Mouse (Mus musculus): ENCODE results near the gene Zdhhc12. TPM values are rescaled to one million over a fixed set of nuclear protein-coding genes. Genes with fewer than 3 reads are reported as not detected.

The Zdhhc12 gene
- polyA plus RNA-seq, 1 experiment: 17.4 TPM

- H3K4me1 ChIP-seq (ENCODE audit: control insufficient read depth, insufficient read depth, low read length): no peaks in the 10 kb centered on the region; the same call in 1 of the 2 replicates
- TF ChIP-seq CTCF (IDR thresholded peaks at IDR 0.05; ENCODE audit: control insufficient read depth, insufficient read depth, low read length) (no peak), POLR2A (IDR thresholded peaks at IDR 0.05; ENCODE audit: borderline replicate concordance, control insufficient read depth, low read depth, low read length) (no peak)
- no peak overlapping the region for H3K4me3 ChIP-seq (replicated peaks; ENCODE audit: control insufficient read depth, low read depth, low read length)
- H3K27ac ChIP-seq (ENCODE audit: control insufficient read depth, insufficient read depth, low read depth, low read length, poor library complexity): no peak overlapping the region
- 95% methylated on average over 12 of the region's 12 CpGs for WGBS
Observed at GRCm38 (mm10) chr2:30091521-30091920, 1.9 kb downstream of the Zdhhc12 start.

- Histone ChIP-seq H3K4me3 (replicated peaks; ENCODE audit: control insufficient read depth, low read depth, low read length) (no peak overlapping the region), H3K4me1 (ENCODE audit: control insufficient read depth, insufficient read depth, low read length) (peaks cover 1% of the 10 kb centered on the region; the same call in 1 of the 2 replicates), H3K27ac (ENCODE audit: control insufficient read depth, insufficient read depth, low read depth, low read length, poor library complexity) (no peak overlapping the region)
- WGBS: 70% methylated on average over 4 of the region's 4 CpGs
- TF ChIP-seq CTCF (IDR thresholded peaks at IDR 0.05; ENCODE audit: control insufficient read depth, insufficient read depth, low read length): no peak; the same call in 1 of the 2 replicates
- no peak for TF ChIP-seq POLR2A (IDR thresholded peaks at IDR 0.05; ENCODE audit: borderline replicate concordance, control insufficient read depth, low read depth, low read length)
Observed at GRCm38 (mm10) chr2:30087310-30087709, 6.1 kb downstream of the Zdhhc12 start.

- H3K4me3 ChIP-seq (replicated peaks; ENCODE audit: control insufficient read depth, low read depth, low read length): no peak overlapping the region
- 88% methylated on average over 12 of the region's 12 CpGs for WGBS
- no peak overlapping the region; the same call in 1 of the 2 replicates for H3K27ac ChIP-seq (ENCODE audit: control insufficient read depth, insufficient read depth, low read depth, low read length, poor library complexity)
- peaks cover 1% of the 10 kb centered on the region; the same call in 1 of the 2 replicates for H3K4me1 ChIP-seq (ENCODE audit: control insufficient read depth, insufficient read depth, low read length)
- TF ChIP-seq POLR2A (IDR thresholded peaks at IDR 0.05; ENCODE audit: borderline replicate concordance, control insufficient read depth, low read depth, low read length): no peak
- TF ChIP-seq CTCF (IDR thresholded peaks at IDR 0.05; ENCODE audit: control insufficient read depth, insufficient read depth, low read length): no peak
Observed at GRCm38 (mm10) chr2:30084632-30085031, 8.8 kb downstream of the Zdhhc12 start.

GRCm38 (mm10) chr2:30084113-30084512 lies 9.3 kb downstream of the Zdhhc12 start:
- no peak overlapping the region for H3K4me3 ChIP-seq (replicated peaks; ENCODE audit: control insufficient read depth, low read depth, low read length)
- no peak for TF ChIP-seq CTCF (IDR thresholded peaks at IDR 0.05; ENCODE audit: control insufficient read depth, insufficient read depth, low read length)
- no peak for TF ChIP-seq POLR2A (IDR thresholded peaks at IDR 0.05; ENCODE audit: borderline replicate concordance, control insufficient read depth, low read depth, low read length)
- WGBS: 53% methylated on average over 5 of the region's 5 CpGs
- H3K27ac ChIP-seq (ENCODE audit: control insufficient read depth, insufficient read depth, low read depth, low read length, poor library complexity): peak overlapping the region; percentile 23; the same call in 1 of the 2 replicates
- H3K4me1 ChIP-seq (ENCODE audit: control insufficient read depth, insufficient read depth, low read length): peaks cover 1% of the 10 kb centered on the region; the same call in 1 of the 2 replicates

GRCm38 (mm10) chr2:30080181-30080800 lies 13.2 kb downstream of the Zdhhc12 start:
- WGBS: 89% methylated on average over 15 of the region's 15 CpGs
- Histone ChIP-seq H3K4me3 (replicated peaks; ENCODE audit: control insufficient read depth, low read depth, low read length) (no peak overlapping the region), H3K27ac (ENCODE audit: control insufficient read depth, insufficient read depth, low read depth, low read length, poor library complexity) (no peak overlapping the region), H3K4me1 (ENCODE audit: control insufficient read depth, insufficient read depth, low read length) (peaks cover 1% of the 10 kb centered on the region; the same call in 1 of the 2 replicates)
- TF ChIP-seq POLR2A (IDR thresholded peaks at IDR 0.05; ENCODE audit: borderline replicate concordance, control insufficient read depth, low read depth, low read length) (no peak), CTCF (IDR thresholded peaks at IDR 0.05; ENCODE audit: control insufficient read depth, insufficient read depth, low read length) (no peak)

GRCm38 (mm10) chr2:30078760-30079159 lies 14.7 kb downstream of the Zdhhc12 start:
- H3K27ac ChIP-seq (ENCODE audit: control insufficient read depth, insufficient read depth, low read depth, low read length, poor library complexity): no peak overlapping the region
- 78% methylated on average over 4 of the region's 4 CpGs for WGBS

GRCm38 (mm10) chr2:30078349-30078712 lies 15.1 kb downstream of the Zdhhc12 start:
- H3K27ac ChIP-seq (ENCODE audit: control insufficient read depth, insufficient read depth, low read depth, low read length, poor library complexity): no peak overlapping the region
- no peaks in the 10 kb centered on the region for H3K4me1 ChIP-seq (ENCODE audit: control insufficient read depth, insufficient read depth, low read length)
- 9% methylated on average over 10 of the region's 10 CpGs for WGBS
- TF ChIP-seq POLR2A (IDR thresholded peaks at IDR 0.05; ENCODE audit: borderline replicate concordance, control insufficient read depth, low read depth, low read length) (no peak), CTCF (IDR thresholded peaks at IDR 0.05; ENCODE audit: control insufficient read depth, insufficient read depth, low read length) (no peak)
- H3K4me3 ChIP-seq (replicated peaks; ENCODE audit: control insufficient read depth, low read depth, low read length): no peak overlapping the region

More at GRCm38 (mm10) chr2:30078760-30079159, 14.7 kb downstream of the Zdhhc12 start:
- Histone ChIP-seq H3K4me3 (replicated peaks; ENCODE audit: control insufficient read depth, low read depth, low read length) (no peak overlapping the region), H3K4me1 (ENCODE audit: control insufficient read depth, insufficient read depth, low read length) (peaks cover 1% of the 10 kb centered on the region; the same call in 1 of the 2 replicates)
- no peak for TF ChIP-seq CTCF (IDR thresholded peaks at IDR 0.05; ENCODE audit: control insufficient read depth, insufficient read depth, low read length)
- TF ChIP-seq POLR2A (IDR thresholded peaks at IDR 0.05; ENCODE audit: borderline replicate concordance, control insufficient read depth, low read depth, low read length): no peak

GRCm38 (mm10) chr2:30077502-30078348 lies 15.7 kb downstream of the Zdhhc12 start, which contains the start of gene Pkn3:
Pkn3 (plus strand) TSS chr2:30077684.
- H3K4me1 ChIP-seq (ENCODE audit: control insufficient read depth, insufficient read depth, low read length): no peaks in the 10 kb centered on the region
- H3K4me3 ChIP-seq (replicated peaks; ENCODE audit: control insufficient read depth, low read depth, low read length): peak within 1 kb of the TSS; percentile 80
- TF ChIP-seq POLR2A (IDR thresholded peaks at IDR 0.05; ENCODE audit: borderline replicate concordance, control insufficient read depth, low read depth, low read length) (peak; percentile 16; the same call in 1 of the 2 replicates), CTCF (IDR thresholded peaks at IDR 0.05; ENCODE audit: control insufficient read depth, insufficient read depth, low read length) (peak; percentile 90)
- H3K27ac ChIP-seq (ENCODE audit: control insufficient read depth, insufficient read depth, low read depth, low read length, poor library complexity): peak within 1 kb of the TSS; percentile 62
- under 1% methylated on average over 53 of the region's 53 CpGs for WGBS
